Mouse (Mus musculus): ENCODE measurements at regions not wholly inside any gene's neighbourhood (a gene's known extent, or its start where the extent isn't known, plus 50 kb on each side); places are given as distances from the start of the nearest gene placed in this dataset.

DNA sequence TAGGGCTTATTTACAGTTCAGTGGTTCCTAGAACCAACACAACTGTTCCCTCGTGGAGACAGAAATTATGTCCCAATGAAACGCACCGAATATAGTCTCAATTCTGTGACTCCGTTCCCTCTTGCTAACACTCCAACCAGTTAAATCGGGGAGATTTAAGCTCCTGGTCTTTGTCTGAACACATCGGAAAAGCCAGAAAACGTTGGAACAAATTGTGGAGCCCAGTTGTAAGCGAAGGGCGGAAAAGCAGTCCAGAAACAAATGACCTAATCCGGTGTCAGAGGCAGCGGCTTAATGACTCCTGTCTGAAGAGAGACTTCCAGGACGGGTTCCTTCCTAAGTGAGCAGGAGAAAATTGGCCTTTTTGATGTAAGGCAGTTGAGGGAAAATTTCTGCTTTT lies 119.2 kb upstream of the Zfp217 start:
- TF ChIP-seq POLR2A (IDR thresholded peaks at IDR 0.05; ENCODE audit: extremely low read depth, insufficient read depth, low read length), result no peak
- TF ChIP-seq CTCF (IDR thresholded peaks at IDR 0.05; ENCODE audit: low read depth, low read length), result no peak

All from liver, adult 2 months (tissue).